Mouse (Mus musculus) monocyte, adult 5-6 weeks (primary cell): Measurements from ENCODE around the gene Hs6st1. TPM values are rescaled to one million over a fixed set of nuclear protein-coding genes. Genes with fewer than 3 reads are reported as not detected.
A peak's percentile ranks its signal among the peaks of the same experiment; 100 is the strongest.

ENCODE experiments used
- ATAC-seq: fragments of 153-309, 156-312 bp; replicated peaks from 2 replicates; pipeline ENCODE4 v1.8.0; 2017; ENCODE audit warnings: mild to moderate bottlenecking; ENCODE audit not compliant: low TSS enrichment, insufficient number of reproducible peaks, severe bottlenecking, poor library complexity, low FRiP score
- total RNA-seq: library from RNA; stranded (forward); fragments of 200-1000, 200-491, 200-594 nt; gene quantifications from 3 replicates; pipeline ENCODE4 v1.2.3, GENCODE M21; 2017

The Hs6st1 gene
- total RNA-seq, 1 experiment from 2014 or later, result 26.3 TPM

- ATAC-seq, result no peak
These were observed 4.6 kb upstream of the Hs6st1 start for GRCm38 (mm10) chr1:36063641-36063955.

- no peak for ATAC-seq
These were observed 4.0 kb upstream of the Hs6st1 start for GRCm38 (mm10) chr1:36064223-36064622.

GRCm38 (mm10) chr1:36064861-36065760 is 3.1 kb upstream of the Hs6st1 start:
- peak; percentile 84 for ATAC-seq

- ATAC-seq, result no peak
These were observed 2.4 kb upstream of the Hs6st1 start for GRCm38 (mm10) chr1:36065761-36066150.

- no peak for ATAC-seq
These were observed 1.8 kb upstream of the Hs6st1 start for GRCm38 (mm10) chr1:36066216-36066980.

GRCm38 (mm10) chr1:36067201-36067600 is 999 bp upstream of the Hs6st1 start:
- no peak for ATAC-seq

- no peak for ATAC-seq
These were observed 589 bp upstream of the Hs6st1 start for GRCm38 (mm10) chr1:36067611-36068010.

- ATAC-seq, result no peak
These were observed 426 bp downstream of the Hs6st1 start for GRCm38 (mm10) chr1:36068531-36069120.

- no peak for ATAC-seq
These were observed 1.1 kb downstream of the Hs6st1 start for GRCm38 (mm10) chr1:36069291-36069771.

GRCm38 (mm10) chr1:36070190-36070589 is 2.0 kb downstream of the Hs6st1 start:
- ATAC-seq, result no peak

- ATAC-seq, result no peak
These were observed 2.5 kb downstream of the Hs6st1 start for GRCm38 (mm10) chr1:36070740-36071139.

GRCm38 (mm10) chr1:36071176-36071575 is 3.0 kb downstream of the Hs6st1 start:
- ATAC-seq, result no peak

GRCm38 (mm10) chr1:36071611-36072010 is 3.4 kb downstream of the Hs6st1 start:
- no peak for ATAC-seq

GRCm38 (mm10) chr1:36072588-36073556 is 4.7 kb downstream of the Hs6st1 start:
- ATAC-seq, result no peak

GRCm38 (mm10) chr1:36073566-36073965 is 5.4 kb downstream of the Hs6st1 start:
- ATAC-seq, result no peak

- no peak for ATAC-seq
These were observed 6.0 kb downstream of the Hs6st1 start for GRCm38 (mm10) chr1:36074197-36074596.

GRCm38 (mm10) chr1:36074968-36075367 is 6.8 kb downstream of the Hs6st1 start:
- ATAC-seq, result no peak

GRCm38 (mm10) chr1:36075652-36076051 is 7.5 kb downstream of the Hs6st1 start:
- ATAC-seq, result no peak
